Mouse (Mus musculus): ENCODE measurements around the gene Cd274. TPM values are rescaled to one million over a fixed set of nuclear protein-coding genes. Genes with fewer than 3 reads are reported as not detected.

The Cd274 gene
- total RNA-seq, 1 experiment: 0.62 TPM

DNA sequence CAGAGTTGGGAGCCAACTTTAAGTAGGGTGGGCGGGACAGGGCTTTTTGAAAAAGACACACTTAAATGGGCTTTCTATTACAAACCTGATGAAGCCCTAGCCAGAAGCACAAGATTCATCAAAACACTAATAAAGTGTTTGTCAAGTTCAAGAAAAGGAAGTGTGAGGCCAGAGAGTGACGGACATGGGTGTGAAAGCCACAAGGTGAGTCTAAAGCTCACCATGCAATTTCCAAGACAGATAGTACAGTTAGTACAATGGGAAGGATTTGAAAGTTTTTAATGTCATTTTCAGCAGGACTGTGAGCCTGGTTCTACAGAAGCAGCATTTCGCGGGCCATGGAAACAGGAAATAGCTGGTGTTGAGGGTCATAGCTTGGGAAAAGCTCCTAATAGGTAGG, 32.5 kb downstream of the Cd274 start:
- no peak overlapping the region for H3K9ac ChIP-seq (ENCODE audit: insufficient read depth, low read depth, low read length, poor library complexity, severe bottlenecking)
- no peak overlapping the region for H3K4me3 ChIP-seq (ENCODE audit: insufficient read depth in 1 of 2, low read depth in 1 of 2, low read length in 2 of 2, poor library complexity in 1 of 2, severe bottlenecking in 1 of 2)
- H3K27ac ChIP-seq (ENCODE audit: insufficient read depth, low read depth, low read length, poor library complexity, severe bottlenecking): no peak overlapping the region
- H3K4me1 ChIP-seq (ENCODE audit: control insufficient read depth in 2 of 2, insufficient read depth in 2 of 2, low read length in 2 of 2, poor library complexity in 1 of 2): no peaks in the 10 kb centered on the region
- H3K36me3 ChIP-seq (ENCODE audit: control insufficient read depth, insufficient read depth, low read length, poor library complexity, severe bottlenecking): no peaks in the 10 kb centered on the region
- in situ Hi-C loops (cut with MboI; ENCODE audit: low sequenced_read_pairs in 2 of 2, unreplicated experiment in 2 of 2): no loop called here
- TF ChIP-seq HCFC1 (IDR thresholded peaks at IDR 0.05; ENCODE audit: borderline replicate concordance, insufficient read depth, low read length) (no peak), ZNF384 (IDR thresholded peaks at IDR 0.05; ENCODE audit: low read depth, low read length) (no peak), CHD2 (IDR thresholded peaks at IDR 0.05; ENCODE audit: low read depth, low read length) (no peak), MAFK (IDR thresholded peaks at IDR 0.05; ENCODE audit: insufficient read depth, low read depth, low read length) (no peak), ZC3H11A (IDR thresholded peaks at IDR 0.05; ENCODE audit: borderline replicate concordance, low read depth, low read length) (no peak)
- DNase-seq (ENCODE audit: low read depth, low spot score): no peak
- no peaks in the 10 kb centered on the region for H3K9me3 ChIP-seq (ENCODE audit: control insufficient read depth, insufficient read depth, low read depth, low read length)

DNA sequence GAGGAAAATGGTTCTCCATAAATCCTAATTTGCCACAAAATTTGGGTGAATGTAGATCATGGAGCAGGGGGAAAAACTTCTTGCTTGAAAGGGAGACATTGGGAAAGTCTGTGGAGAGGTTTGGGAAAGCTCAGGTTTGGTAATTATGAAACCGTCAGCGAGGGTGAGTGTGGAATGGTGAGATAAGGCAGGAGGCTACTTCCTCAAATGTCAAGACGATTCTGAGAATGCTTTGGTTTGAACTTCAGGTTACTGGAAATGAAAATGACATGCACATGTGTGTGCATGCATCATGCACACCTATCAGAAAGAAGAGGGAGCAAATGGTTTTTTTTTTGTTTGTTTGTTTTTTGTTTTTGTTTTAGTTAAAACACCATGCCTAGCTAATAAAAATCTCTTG, 33.2 kb downstream of the Cd274 start:
- DNase-seq (ENCODE audit: low read depth, low spot score): no peak
- Histone ChIP-seq H3K4me3 (ENCODE audit: insufficient read depth in 1 of 2, low read depth in 1 of 2, low read length in 2 of 2, poor library complexity in 1 of 2, severe bottlenecking in 1 of 2) (no peak overlapping the region), H3K36me3 (ENCODE audit: control insufficient read depth, insufficient read depth, low read length, poor library complexity, severe bottlenecking) (no peaks in the 10 kb centered on the region), H3K9me3 (ENCODE audit: control insufficient read depth, insufficient read depth, low read depth, low read length) (no peaks in the 10 kb centered on the region), H3K9ac (ENCODE audit: insufficient read depth, low read depth, low read length, poor library complexity, severe bottlenecking) (no peak overlapping the region), H3K4me1 (ENCODE audit: control insufficient read depth in 2 of 2, insufficient read depth in 2 of 2, low read length in 2 of 2, poor library complexity in 1 of 2) (no peaks in the 10 kb centered on the region), H3K27ac (ENCODE audit: insufficient read depth, low read depth, low read length, poor library complexity, severe bottlenecking) (no peak overlapping the region)
- in situ Hi-C loops (cut with MboI; ENCODE audit: low sequenced_read_pairs in 2 of 2, unreplicated experiment in 2 of 2): no loop called here
- TF ChIP-seq ZNF384 (IDR thresholded peaks at IDR 0.05; ENCODE audit: low read depth, low read length): no peak
- no peak for TF ChIP-seq ZC3H11A (IDR thresholded peaks at IDR 0.05; ENCODE audit: borderline replicate concordance, low read depth, low read length)
- no peak for TF ChIP-seq HCFC1 (IDR thresholded peaks at IDR 0.05; ENCODE audit: borderline replicate concordance, insufficient read depth, low read length)
- TF ChIP-seq CHD2 (IDR thresholded peaks at IDR 0.05; ENCODE audit: low read depth, low read length): no peak
- TF ChIP-seq MAFK (IDR thresholded peaks at IDR 0.05; ENCODE audit: insufficient read depth, low read depth, low read length): no peak

DNA sequence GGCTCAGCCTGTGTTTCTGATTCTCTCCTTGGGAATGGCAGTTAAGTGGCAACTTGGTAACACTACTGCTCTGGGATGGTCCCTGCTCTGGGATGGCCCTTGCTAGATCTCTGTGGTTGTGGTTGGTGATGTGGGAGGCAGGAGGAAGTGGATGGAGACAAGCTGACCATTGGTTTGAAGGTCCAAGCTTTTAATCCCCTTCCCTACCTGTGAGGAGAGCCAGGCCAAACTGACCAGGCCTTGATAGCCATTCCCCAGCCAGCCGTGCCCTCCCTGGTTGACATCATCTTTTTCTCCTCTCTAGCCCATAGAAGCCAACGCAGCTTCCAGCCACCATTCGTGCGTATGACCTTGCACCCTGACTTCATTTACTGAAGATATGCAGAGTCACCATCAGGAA, 35.4 kb downstream of the Cd274 start:
- no peak overlapping the region for H3K4me3 ChIP-seq (ENCODE audit: insufficient read depth in 1 of 2, low read depth in 1 of 2, low read length in 2 of 2, poor library complexity in 1 of 2, severe bottlenecking in 1 of 2)
- H3K9ac ChIP-seq (ENCODE audit: insufficient read depth, low read depth, low read length, poor library complexity, severe bottlenecking): no peak overlapping the region
- no peaks in the 10 kb centered on the region for H3K36me3 ChIP-seq (ENCODE audit: control insufficient read depth, insufficient read depth, low read length, poor library complexity, severe bottlenecking)
- TF ChIP-seq ZNF384 (IDR thresholded peaks at IDR 0.05; ENCODE audit: low read depth, low read length) (no peak), HCFC1 (IDR thresholded peaks at IDR 0.05; ENCODE audit: borderline replicate concordance, insufficient read depth, low read length) (no peak), MAFK (IDR thresholded peaks at IDR 0.05; ENCODE audit: insufficient read depth, low read depth, low read length) (no peak), CHD2 (IDR thresholded peaks at IDR 0.05; ENCODE audit: low read depth, low read length) (no peak)
- H3K4me1 ChIP-seq (ENCODE audit: control insufficient read depth in 2 of 2, insufficient read depth in 2 of 2, low read length in 2 of 2, poor library complexity in 1 of 2): no peaks in the 10 kb centered on the region
- H3K9me3 ChIP-seq (ENCODE audit: control insufficient read depth, insufficient read depth, low read depth, low read length): no peaks in the 10 kb centered on the region
- in situ Hi-C loops (cut with MboI; ENCODE audit: low sequenced_read_pairs in 2 of 2, unreplicated experiment in 2 of 2): no loop called here
- DNase-seq (ENCODE audit: low read depth, low spot score): no peak
- H3K27ac ChIP-seq (ENCODE audit: insufficient read depth, low read depth, low read length, poor library complexity, severe bottlenecking): no peak overlapping the region

DNA sequence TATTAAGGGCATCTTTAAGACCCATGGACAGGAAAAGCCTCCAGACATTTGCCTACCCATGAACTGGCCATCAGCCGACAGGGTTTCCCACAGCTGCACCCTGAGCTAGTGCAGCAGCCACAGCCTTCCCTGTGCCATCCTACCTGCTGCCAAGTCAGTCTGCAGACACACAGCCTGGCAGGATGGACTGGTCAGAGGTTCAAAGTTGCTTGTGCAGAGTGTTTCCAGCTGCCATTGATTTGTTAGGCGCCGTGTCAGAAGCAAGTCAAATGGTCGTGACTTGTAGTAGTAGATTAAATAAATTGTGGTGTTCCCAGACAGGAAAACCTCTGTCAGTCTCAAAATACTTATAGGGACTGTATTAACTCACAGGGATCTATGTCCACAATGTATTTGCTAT, 36.0 kb downstream of the Cd274 start:
- H3K27ac ChIP-seq (ENCODE audit: insufficient read depth, low read depth, low read length, poor library complexity, severe bottlenecking): no peak overlapping the region
- in situ Hi-C loops (cut with MboI; ENCODE audit: low sequenced_read_pairs in 2 of 2, unreplicated experiment in 2 of 2): no loop called here

DNA sequence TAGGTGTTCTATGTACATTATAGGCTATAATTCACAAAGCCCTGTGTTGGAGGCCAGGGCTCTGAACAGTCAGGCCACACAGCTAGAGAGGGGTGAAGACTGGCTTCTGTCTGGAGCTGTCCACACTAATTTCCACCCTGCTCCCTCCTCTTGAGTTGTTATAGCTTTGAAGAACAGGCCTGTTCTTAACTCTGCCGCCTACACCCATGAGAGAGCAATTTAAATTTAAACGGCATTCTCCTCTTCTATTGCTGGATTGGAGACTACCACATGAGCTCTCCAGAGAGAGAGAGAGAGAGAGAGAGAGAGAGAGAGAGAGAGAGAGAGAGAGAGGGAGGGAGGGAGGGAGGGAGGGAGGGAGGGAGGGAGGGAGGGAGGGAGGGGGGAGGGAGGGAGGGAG, 38.1 kb downstream of the Cd274 start:
- in situ Hi-C loops (cut with MboI; ENCODE audit: low sequenced_read_pairs in 2 of 2, unreplicated experiment in 2 of 2): no loop called here
- DNase-seq (ENCODE audit: low read depth, low spot score): no peak
- TF ChIP-seq HCFC1 (IDR thresholded peaks at IDR 0.05; ENCODE audit: borderline replicate concordance, insufficient read depth, low read length) (no peak), MAFK (IDR thresholded peaks at IDR 0.05; ENCODE audit: insufficient read depth, low read depth, low read length) (no peak), ZNF384 (IDR thresholded peaks at IDR 0.05; ENCODE audit: low read depth, low read length) (no peak), CHD2 (IDR thresholded peaks at IDR 0.05; ENCODE audit: low read depth, low read length) (no peak), ZC3H11A (IDR thresholded peaks at IDR 0.05; ENCODE audit: borderline replicate concordance, low read depth, low read length) (no peak)
- no peak overlapping the region for H3K27ac ChIP-seq (ENCODE audit: insufficient read depth, low read depth, low read length, poor library complexity, severe bottlenecking)
- no peaks in the 10 kb centered on the region for H3K4me1 ChIP-seq (ENCODE audit: control insufficient read depth in 2 of 2, insufficient read depth in 2 of 2, low read length in 2 of 2, poor library complexity in 1 of 2)
- H3K9me3 ChIP-seq (ENCODE audit: control insufficient read depth, insufficient read depth, low read depth, low read length): no peaks in the 10 kb centered on the region
- H3K4me3 ChIP-seq (ENCODE audit: insufficient read depth in 1 of 2, low read depth in 1 of 2, low read length in 2 of 2, poor library complexity in 1 of 2, severe bottlenecking in 1 of 2): no peak overlapping the region
- H3K36me3 ChIP-seq (ENCODE audit: control insufficient read depth, insufficient read depth, low read length, poor library complexity, severe bottlenecking): no peaks in the 10 kb centered on the region
- no peak overlapping the region for H3K9ac ChIP-seq (ENCODE audit: insufficient read depth, low read depth, low read length, poor library complexity, severe bottlenecking)

More for the DNA sequence above, 36.0 kb downstream of the Cd274 start:
- no peak for DNase-seq (ENCODE audit: low read depth, low spot score)
- TF ChIP-seq ZC3H11A (IDR thresholded peaks at IDR 0.05; ENCODE audit: borderline replicate concordance, low read depth, low read length) (no peak), HCFC1 (IDR thresholded peaks at IDR 0.05; ENCODE audit: borderline replicate concordance, insufficient read depth, low read length) (no peak), CHD2 (IDR thresholded peaks at IDR 0.05; ENCODE audit: low read depth, low read length) (no peak), ZNF384 (IDR thresholded peaks at IDR 0.05; ENCODE audit: low read depth, low read length) (no peak), MAFK (IDR thresholded peaks at IDR 0.05; ENCODE audit: insufficient read depth, low read depth, low read length) (no peak)
- no peaks in the 10 kb centered on the region for H3K36me3 ChIP-seq (ENCODE audit: control insufficient read depth, insufficient read depth, low read length, poor library complexity, severe bottlenecking)
- no peaks in the 10 kb centered on the region for H3K9me3 ChIP-seq (ENCODE audit: control insufficient read depth, insufficient read depth, low read depth, low read length)
- H3K4me3 ChIP-seq (ENCODE audit: insufficient read depth in 1 of 2, low read depth in 1 of 2, low read length in 2 of 2, poor library complexity in 1 of 2, severe bottlenecking in 1 of 2): no peak overlapping the region
- no peaks in the 10 kb centered on the region for H3K4me1 ChIP-seq (ENCODE audit: control insufficient read depth in 2 of 2, insufficient read depth in 2 of 2, low read length in 2 of 2, poor library complexity in 1 of 2)
- H3K9ac ChIP-seq (ENCODE audit: insufficient read depth, low read depth, low read length, poor library complexity, severe bottlenecking): no peak overlapping the region
